Comparison of ENCODE assay signal across 21 mouse cellular contexts in the genomic region with DNA sequence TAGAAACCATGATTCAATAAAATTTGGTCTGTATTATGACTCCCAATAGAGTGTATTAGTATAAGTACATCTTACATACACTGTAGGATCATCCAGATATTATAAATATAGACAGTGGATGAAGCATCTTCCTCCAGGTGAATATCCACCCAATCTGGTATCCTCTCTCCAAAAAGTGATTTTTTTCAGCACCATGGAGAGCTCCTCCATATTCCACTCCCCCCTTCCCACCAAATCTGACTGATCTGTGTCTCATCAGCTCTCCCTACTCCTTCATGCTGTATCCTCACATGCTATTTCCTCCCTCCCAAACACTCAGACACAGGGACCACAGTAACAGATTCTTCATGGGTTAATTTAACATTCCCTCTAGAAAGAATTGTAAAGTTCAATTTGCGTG.
DNase-seq lines count a peak whose midpoint lies in the region; ATAC-seq and TF ChIP-seq lines count a peak whose summit lies in the region.
"Had no signal": no experiment of that assay in that cellular context is flagged by ENCODE, and none has a peak within 500 bp of the region (broad histone marks: within the 10 kb centered on the region; RNA-seq: fewer than 3 reads in every experiment).

No protein-coding gene starts in this region.

- 93% methylated on average over 1 of the region's 1 CpGs for WGBS in kidney, postnatal 0 days

- peak; percentile 7 for DNase-seq in kidney, postnatal 0 days (ENCODE audit: low spot score)
- no peak for DNase-seq in kidney, postnatal 25 days
- DNase-seq in ES-E14 (ENCODE audit: low read depth, low spot score) (peak; percentile 20), MN1 (ENCODE audit: low spot score) (no peak)
- peak; percentile 68 for DNase-seq in embryo, embryonic 10.5 days (ENCODE audit: low spot score)
- DNase-seq in hindlimb bud, embryonic 11.5 days (ENCODE audit: extremely low spot score, low read depth, low spot score), result peak; percentile 22
- DNase-seq in kidney, adult 9 months, result no peak
- DNase-seq in layer of hippocampus, adult 9-10 months (ENCODE audit: low spot score), result no peak
- DNase-seq: cerebellum, postnatal 14 days; gastrocnemius, postnatal 36 days; heart, postnatal 14 days; kidney, adult 11 months; kidney, postnatal 36 days had no signal

- in situ Hi-C loops in ES-E14 (cut with MboI; ENCODE audit: low sequenced_read_pairs in 2 of 2, unreplicated experiment in 2 of 2), result no loop called here

- H3K36me3 ChIP-seq in kidney, postnatal 0 days (ENCODE audit: insufficient read depth, low read length), result no peaks in the 10 kb centered on the region
- H3K36me3 ChIP-seq in ES-E14 (ENCODE audit: control insufficient read depth, insufficient read depth, low read length, poor library complexity, severe bottlenecking), result no peaks in the 10 kb centered on the region
- H3K36me3 ChIP-seq: embryonic facial prominence, embryonic 15.5 days; forebrain, embryonic 10.5 days; G1E; liver, embryonic 12.5 days; lung, embryonic 15.5 days had no signal

- H3K9ac ChIP-seq in kidney, postnatal 0 days (ENCODE audit: low read depth, low read length), result no peak overlapping the region
- no peak overlapping the region for H3K9ac ChIP-seq in ES-E14 (ENCODE audit: insufficient read depth, low read depth, low read length, poor library complexity, severe bottlenecking)
- H3K9ac ChIP-seq: embryonic facial prominence, embryonic 15.5 days; liver, embryonic 12.5 days; lung, embryonic 15.5 days had no signal

- no peak overlapping the region for H3K4me3 ChIP-seq in kidney, postnatal 0 days (replicated peaks; ENCODE audit: low read depth, low read length)
- no peak overlapping the region for H3K4me3 ChIP-seq in ES-E14 (ENCODE audit: insufficient read depth in 1 of 2, low read depth in 1 of 2, low read length in 2 of 2, poor library complexity in 1 of 2, severe bottlenecking in 1 of 2)
- H3K4me3 ChIP-seq: embryonic facial prominence, embryonic 15.5 days; forebrain, embryonic 10.5 days; liver, embryonic 12.5 days; lung, embryonic 15.5 days had no signal

- no peak overlapping the region for H3K4me2 ChIP-seq in kidney, postnatal 0 days (ENCODE audit: low read length)
- H3K4me2 ChIP-seq: embryonic facial prominence, embryonic 15.5 days; heart, embryonic 11.5 days; liver, embryonic 12.5 days; lung, embryonic 15.5 days had no signal

- H3K9me3 ChIP-seq in kidney, postnatal 0 days (replicated peaks; ENCODE audit: low read length), result no peaks in the 10 kb centered on the region
- no peaks in the 10 kb centered on the region for H3K9me3 ChIP-seq in ES-E14 (ENCODE audit: control insufficient read depth, insufficient read depth, low read depth, low read length)
- H3K9me3 ChIP-seq: embryonic facial prominence, embryonic 15.5 days; forebrain, embryonic 10.5 days; G1E; liver, embryonic 12.5 days; lung, embryonic 15.5 days had no signal

- no peak overlapping the region for H3K27ac ChIP-seq in kidney, postnatal 0 days
- no peak overlapping the region for H3K27ac ChIP-seq in ES-E14 (ENCODE audit: insufficient read depth, low read depth, low read length, poor library complexity, severe bottlenecking)
- H3K27ac ChIP-seq: embryonic facial prominence, embryonic 15.5 days; forebrain, embryonic 10.5 days; liver, embryonic 12.5 days; lung, embryonic 15.5 days had no signal

- no peaks in the 10 kb centered on the region for H3K27me3 ChIP-seq in kidney, postnatal 0 days (ENCODE audit: insufficient read depth, low read length)
- H3K27me3 ChIP-seq: embryonic facial prominence, embryonic 15.5 days; liver, embryonic 12.5 days; lung, embryonic 15.5 days had no signal

- TF ChIP-seq CTCF in kidney, postnatal 0 days (IDR thresholded peaks at IDR 0.05; ENCODE audit: low read depth), result no peak

- ATAC-seq in kidney, postnatal 0 days (replicated peaks; ENCODE audit: low FRiP score, low read depth), result no peak
- ATAC-seq: activated CD4-positive, CD25-positive, alpha-beta regulatory T cell, adult 4 months; hindbrain, embryonic 16.5 days; liver, embryonic 12.5 days had no signal

- no peaks in the 10 kb centered on the region for H3K4me1 ChIP-seq in kidney, postnatal 0 days (replicated peaks; ENCODE audit: insufficient read depth, low read length)
- H3K4me1 ChIP-seq in ES-E14 (ENCODE audit: control insufficient read depth in 2 of 2, insufficient read depth in 2 of 2, low read length in 2 of 2, poor library complexity in 1 of 2), result no peaks in the 10 kb centered on the region
- H3K4me1 ChIP-seq: embryonic facial prominence, embryonic 15.5 days; forebrain, embryonic 10.5 days; liver, embryonic 12.5 days; lung, embryonic 15.5 days had no signal

TF ChIP-seq in ES-E14, 5 proteins besides CTCF, POLR2A, EP300 and RAD21:
- TF ChIP-seq CHD2 (IDR thresholded peaks at IDR 0.05; ENCODE audit: low read depth, low read length), result no peak
- TF ChIP-seq HCFC1 (IDR thresholded peaks at IDR 0.05; ENCODE audit: borderline replicate concordance, insufficient read depth, low read length), result no peak
- no peak for TF ChIP-seq ZNF384 (IDR thresholded peaks at IDR 0.05; ENCODE audit: low read depth, low read length)
- no peak for TF ChIP-seq ZC3H11A (IDR thresholded peaks at IDR 0.05; ENCODE audit: borderline replicate concordance, low read depth, low read length)
- TF ChIP-seq MAFK (IDR thresholded peaks at IDR 0.05; ENCODE audit: insufficient read depth, low read depth, low read length), result no peak

Comparison
In these comparisons a context has a peak if more than half of its experiments do, and no peak if none do; other contexts are left out.
1. DNase-seq: peak in kidney, postnatal 0 days (single experiment), ES-E14 (single experiment), embryo, embryonic 10.5 days (single experiment) and hindlimb bud, embryonic 11.5 days (single experiment); none in kidney, postnatal 25 days (0 of 2), MN1 (single experiment), kidney, adult 9 months (single experiment) and layer of hippocampus, adult 9-10 months (single experiment).